Mouse (Mus musculus): ENCODE results near the gene Creld2. TPM values are rescaled to one million over a fixed set of nuclear protein-coding genes. Genes with fewer than 3 reads are reported as not detected.
A peak's percentile ranks its signal among the peaks of the same experiment; 100 is the strongest.

Creld2 gene
- polyA plus RNA-seq, 1 experiment from 2014 or later, result 32.9 TPM

GRCm38 (mm10) chr15:88854119-88854968 lies 34.9 kb downstream of the Creld2 start:
- no peak overlapping the region for H3K4me2 ChIP-seq (ENCODE audit: low read depth, low read length)
- H3K4me1 ChIP-seq (ENCODE audit: insufficient read depth), result peaks cover 50% of the 10 kb centered on the region
- H3K36me3 ChIP-seq (replicated peaks; ENCODE audit: insufficient read depth, low read length), result no peaks in the 10 kb centered on the region
- no peak overlapping the region for H3K9ac ChIP-seq (replicated peaks)
- ATAC-seq, result no peak
- H3K27me3 ChIP-seq (ENCODE audit: insufficient read depth, low read length), result no peaks in the 10 kb centered on the region
- H3K9me3 ChIP-seq (ENCODE audit: low read length), result no peaks in the 10 kb centered on the region
- no peak for DNase-seq
- WGBS (ENCODE audit: insufficient replicate concordance), result 57% methylated on average over 6 of the region's 6 CpGs
- peak overlapping the region; percentile 52 for H3K27ac ChIP-seq (ENCODE audit: low read depth)
- no peak overlapping the region for H3K4me3 ChIP-seq (ENCODE audit: low read depth, low read length)
- no peak for TF ChIP-seq CTCF (IDR thresholded peaks at IDR 0.05; ENCODE audit: low read depth)
- no peak for TF ChIP-seq EP300 (IDR thresholded peaks at IDR 0.05; ENCODE audit: low read depth)

DNA sequence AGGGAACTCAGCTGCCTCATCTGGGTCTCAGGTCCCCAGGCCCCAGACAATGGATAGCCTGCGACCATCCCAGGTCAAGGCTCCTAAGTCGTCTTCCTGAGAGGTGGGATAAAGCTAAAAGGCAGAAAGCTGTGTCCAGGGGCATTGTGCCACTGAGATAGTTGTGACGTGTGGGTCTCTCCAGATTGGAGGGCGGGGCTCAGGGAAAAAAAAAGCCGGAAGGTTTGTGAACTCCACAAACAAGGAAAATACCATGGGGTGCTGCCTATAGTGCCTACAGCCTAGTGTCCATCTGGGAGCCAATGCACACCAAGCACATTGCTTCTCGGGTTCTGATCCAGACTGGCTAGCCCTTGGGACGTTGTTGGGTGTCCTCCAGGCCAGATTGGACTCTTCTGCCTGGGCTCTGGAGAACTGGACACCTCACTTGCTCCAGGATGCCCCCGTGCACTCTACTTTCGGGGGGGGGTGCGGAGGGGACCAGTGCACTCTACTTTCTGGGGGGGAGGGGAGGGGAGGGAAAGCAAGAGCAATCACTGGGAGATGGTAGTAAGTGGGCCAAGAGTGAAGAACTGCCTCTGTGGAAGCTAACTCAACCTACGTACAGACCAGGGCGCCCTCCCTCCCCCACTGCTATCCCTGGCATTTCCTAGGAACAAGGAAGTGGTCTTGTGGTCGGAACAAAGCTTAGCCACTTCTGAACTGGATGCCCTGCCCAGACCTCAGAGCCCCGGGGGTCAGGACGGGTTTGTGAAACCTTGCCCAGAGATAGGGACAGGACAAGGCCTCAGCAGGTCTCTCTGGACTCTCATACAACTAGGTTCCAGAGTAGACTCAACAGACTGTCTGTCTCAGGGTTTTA lies 35.8 kb downstream of the Creld2 start:
- DNase-seq (no peak), ATAC-seq (no peak)
- Histone ChIP-seq H3K36me3 (replicated peaks; ENCODE audit: insufficient read depth, low read length) (no peaks in the 10 kb centered on the region), H3K27ac (ENCODE audit: low read depth) (peak overlapping the region; percentile 52; the same call in 1 of the 2 replicates), H3K27me3 (ENCODE audit: insufficient read depth, low read length) (no peaks in the 10 kb centered on the region), H3K4me3 (ENCODE audit: low read depth, low read length) (no peak overlapping the region), H3K4me2 (ENCODE audit: low read depth, low read length) (no peak overlapping the region), H3K4me1 (ENCODE audit: insufficient read depth) (peaks cover 46% of the 10 kb centered on the region), H3K9ac (replicated peaks) (no peak overlapping the region), H3K9me3 (ENCODE audit: low read length) (no peaks in the 10 kb centered on the region)
- 54% methylated on average over 15 of the region's 15 CpGs for WGBS (ENCODE audit: insufficient replicate concordance)
- TF ChIP-seq EP300 (IDR thresholded peaks at IDR 0.05; ENCODE audit: low read depth) (no peak), CTCF (IDR thresholded peaks at IDR 0.05; ENCODE audit: low read depth) (no peak)

DNA sequence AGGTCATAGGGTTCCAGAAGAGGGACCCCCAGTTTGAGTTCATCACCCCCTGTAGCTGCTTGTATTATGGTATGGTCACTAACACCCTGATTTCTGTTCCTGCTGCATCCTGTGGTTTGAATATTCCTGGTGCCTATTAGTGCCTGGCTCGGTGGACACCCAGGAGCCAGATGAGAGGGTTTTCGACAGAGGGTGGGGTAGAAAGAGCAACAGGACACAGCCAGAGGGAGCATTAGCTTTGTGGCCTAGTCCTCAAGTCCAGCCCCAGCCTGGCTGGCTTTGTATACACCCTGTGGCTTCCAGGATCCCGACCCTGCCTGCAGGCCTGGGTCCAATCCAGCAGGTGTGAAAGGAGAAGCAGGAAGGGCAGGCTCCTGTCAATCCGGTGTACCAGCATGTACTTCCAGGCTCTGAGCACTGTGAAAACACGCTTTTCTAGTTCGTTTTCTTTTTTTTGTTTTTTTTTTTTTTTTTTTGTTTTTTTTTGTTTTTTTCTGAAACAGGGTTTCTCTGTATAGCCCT lies 36.5 kb downstream of the Creld2 start:
- Histone ChIP-seq H3K4me3 (ENCODE audit: low read depth, low read length) (no peak overlapping the region), H3K9me3 (ENCODE audit: low read length) (no peaks in the 10 kb centered on the region), H3K27me3 (ENCODE audit: insufficient read depth, low read length) (no peaks in the 10 kb centered on the region), H3K4me2 (ENCODE audit: low read depth, low read length) (no peak overlapping the region), H3K27ac (ENCODE audit: low read depth) (no peak overlapping the region), H3K9ac (replicated peaks) (no peak overlapping the region), H3K36me3 (replicated peaks; ENCODE audit: insufficient read depth, low read length) (no peaks in the 10 kb centered on the region), H3K4me1 (ENCODE audit: insufficient read depth) (peaks cover 43% of the 10 kb centered on the region)
- WGBS (ENCODE audit: insufficient replicate concordance), result 68% methylated on average over 6 of the region's 6 CpGs
- DNase-seq (no peak), ATAC-seq (no peak)
- TF ChIP-seq CTCF (IDR thresholded peaks at IDR 0.05; ENCODE audit: low read depth), result no peak
- no peak for TF ChIP-seq EP300 (IDR thresholded peaks at IDR 0.05; ENCODE audit: low read depth)

DNA sequence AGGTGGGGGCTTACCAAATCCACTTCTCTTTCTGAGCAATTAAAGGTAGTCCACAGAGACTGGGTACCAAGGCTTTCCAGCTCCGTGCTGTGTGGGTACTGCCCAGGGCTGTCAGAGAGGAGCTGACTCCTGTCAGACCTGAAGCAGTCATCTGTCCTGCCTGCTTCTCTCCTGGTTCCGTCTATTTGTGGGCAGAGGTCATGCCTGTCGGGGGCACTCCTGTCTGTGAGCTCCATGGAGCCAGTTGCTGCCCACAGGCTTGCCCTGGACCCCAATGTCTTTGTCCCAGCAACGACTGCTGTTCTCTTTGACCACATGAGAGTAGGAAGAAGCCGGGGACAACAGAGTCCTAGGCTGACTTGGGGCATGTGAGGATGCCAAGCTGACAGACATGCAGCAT lies 37.2 kb downstream of the Creld2 start:
- H3K27me3 ChIP-seq (ENCODE audit: insufficient read depth, low read length), result no peaks in the 10 kb centered on the region
- WGBS (ENCODE audit: insufficient replicate concordance), result 73% methylated on average over 5 of the region's 5 CpGs
- TF ChIP-seq CTCF (IDR thresholded peaks at IDR 0.05; ENCODE audit: low read depth) (no peak), EP300 (IDR thresholded peaks at IDR 0.05; ENCODE audit: low read depth) (no peak)
- no peak overlapping the region for H3K4me3 ChIP-seq (ENCODE audit: low read depth, low read length)
- ATAC-seq, result no peak
- H3K9me3 ChIP-seq (ENCODE audit: low read length), result no peaks in the 10 kb centered on the region
- DNase-seq, result no peak
- peaks cover 44% of the 10 kb centered on the region for H3K4me1 ChIP-seq (ENCODE audit: insufficient read depth)
- no peaks in the 10 kb centered on the region for H3K36me3 ChIP-seq (replicated peaks; ENCODE audit: insufficient read depth, low read length)
- H3K27ac ChIP-seq (ENCODE audit: low read depth), result no peak overlapping the region
- no peak overlapping the region for H3K9ac ChIP-seq (replicated peaks)
- H3K4me2 ChIP-seq (ENCODE audit: low read depth, low read length), result no peak overlapping the region

DNA sequence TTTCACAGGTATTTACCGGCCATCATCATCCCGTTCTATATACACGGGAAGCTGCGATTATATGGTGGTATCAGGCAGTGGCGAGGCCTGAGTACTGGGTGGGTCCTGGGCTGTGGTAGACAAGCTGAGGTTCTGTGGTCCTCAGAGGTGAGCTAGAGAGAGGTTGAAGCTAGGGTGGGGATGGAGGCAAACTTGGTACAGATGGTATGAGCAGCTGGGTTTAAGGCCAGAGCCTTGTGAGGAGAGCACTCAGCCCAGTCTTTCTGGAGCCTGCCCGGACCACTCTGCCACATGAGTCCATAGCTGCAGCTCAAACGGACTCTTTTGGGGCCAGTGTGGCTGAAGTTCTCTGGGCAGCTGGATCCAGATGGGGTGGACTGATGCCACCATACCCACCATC lies 37.9 kb downstream of the Creld2 start:
- WGBS (ENCODE audit: insufficient replicate concordance), result 87% methylated on average over 7 of the region's 7 CpGs

DNA sequence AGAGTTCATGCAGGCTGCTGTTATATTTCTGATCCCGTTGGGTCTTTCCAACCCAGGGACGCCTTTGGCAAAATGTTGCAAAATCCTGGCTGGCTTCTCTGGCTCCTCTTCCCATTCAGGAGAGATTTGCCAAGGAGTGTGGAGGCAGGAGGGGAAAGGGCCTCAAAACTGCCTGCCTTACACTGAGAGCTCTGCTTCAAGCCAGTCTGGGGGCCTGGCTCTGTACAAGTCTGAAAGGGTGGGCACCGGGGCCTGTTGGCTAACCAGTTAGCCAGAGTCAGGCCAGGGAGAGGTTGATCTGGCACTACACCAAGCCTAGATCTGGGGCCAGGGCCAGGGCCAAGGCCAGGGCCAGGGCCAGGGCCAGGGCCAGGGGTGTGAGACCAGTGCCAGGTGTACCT lies 38.7 kb downstream of the Creld2 start:
- no peak for DNase-seq
- H3K9ac ChIP-seq (replicated peaks), result no peak overlapping the region

More for the DNA sequence above, 37.9 kb downstream of the Creld2 start:
- H3K4me3 ChIP-seq (ENCODE audit: low read depth, low read length), result no peak overlapping the region
- no peak for TF ChIP-seq CTCF (IDR thresholded peaks at IDR 0.05; ENCODE audit: low read depth)
- no peak for TF ChIP-seq EP300 (IDR thresholded peaks at IDR 0.05; ENCODE audit: low read depth)
- H3K9ac ChIP-seq (replicated peaks), result no peak overlapping the region
- ATAC-seq (no peak), DNase-seq (no peak)
- H3K27me3 ChIP-seq (ENCODE audit: insufficient read depth, low read length), result no peaks in the 10 kb centered on the region
- H3K4me2 ChIP-seq (ENCODE audit: low read depth, low read length), result no peak overlapping the region
- peaks cover 42% of the 10 kb centered on the region for H3K4me1 ChIP-seq (ENCODE audit: insufficient read depth)
- no peak overlapping the region for H3K27ac ChIP-seq (ENCODE audit: low read depth)
- no peaks in the 10 kb centered on the region for H3K36me3 ChIP-seq (replicated peaks; ENCODE audit: insufficient read depth, low read length)
- H3K9me3 ChIP-seq (ENCODE audit: low read length), result no peaks in the 10 kb centered on the region

More for the DNA sequence above, 38.7 kb downstream of the Creld2 start:
- Histone ChIP-seq H3K27me3 (ENCODE audit: insufficient read depth, low read length) (no peaks in the 10 kb centered on the region), H3K4me1 (ENCODE audit: insufficient read depth) (peaks cover 47% of the 10 kb centered on the region), H3K9me3 (ENCODE audit: low read length) (no peaks in the 10 kb centered on the region), H3K36me3 (replicated peaks; ENCODE audit: insufficient read depth, low read length) (no peaks in the 10 kb centered on the region), H3K27ac (ENCODE audit: low read depth) (peak overlapping the region; percentile 60), H3K4me3 (ENCODE audit: low read depth, low read length) (no peak overlapping the region), H3K4me2 (ENCODE audit: low read depth, low read length) (no peak overlapping the region)
- ATAC-seq, result no peak
- 77% methylated on average over 3 of the region's 3 CpGs for WGBS (ENCODE audit: insufficient replicate concordance)
- TF ChIP-seq CTCF (IDR thresholded peaks at IDR 0.05; ENCODE audit: low read depth) (no peak), EP300 (IDR thresholded peaks at IDR 0.05; ENCODE audit: low read depth) (no peak)
